Mouse (Mus musculus) lung, postnatal 0 days (tissue): ENCODE measurements around the gene Hoxc5. TPM values are rescaled to one million over a fixed set of nuclear protein-coding genes. Genes with fewer than 3 reads are reported as not detected.
A peak's percentile ranks its signal among the peaks of the same experiment; 100 is the strongest.

Experiments used
- ATAC-seq: fragments of 200-750 bp; cut with Nextera tagmentation; 2 replicates; pipeline ENCODE4 v1.8.0; 2017; ENCODE audit warnings: moderate library complexity
- DNase-seq: peaks from one replicate; pipeline ENCODE4 v3.0.0-alpha.2; 2016; ENCODE audit warnings: low spot score
- H3K27ac ChIP-seq: fragments of 300-500 bp; sonication (generic); 2 replicates; pipeline ENCODE4 v1.5.1; 2014; ENCODE audit warnings: antibody characterized with exemption, mild to moderate bottlenecking, low read length, mixed read lengths
- H3K27me3 ChIP-seq: fragments of 300-500 bp; sonication (generic); replicated peaks from 2 replicates; pipeline ENCODE4 v1.6.1; 2014; ENCODE audit warnings: low read length, mixed read lengths; ENCODE audit not compliant: insufficient read depth
- H3K36me3 ChIP-seq: fragments of 300-500 bp; sonication (generic); 2 replicates; pipeline ENCODE4 v1.6.1; 2014; ENCODE audit warnings: low read length, mixed read lengths; ENCODE audit not compliant: insufficient read depth
- H3K4me1 ChIP-seq: fragments of 300-500 bp; sonication (generic); 2 replicates; pipeline ENCODE4 v1.6.1; 2014; ENCODE audit warnings: antibody characterized with exemption, low read depth, low read length, mixed read lengths; ENCODE audit not compliant: insufficient read depth
- H3K4me2 ChIP-seq: fragments of 300-500 bp; sonication (generic); replicated peaks from 2 replicates; pipeline ENCODE4 v1.6.1; 2014; ENCODE audit warnings: low read depth, mild to moderate bottlenecking, low read length, moderate library complexity, mixed read lengths
- H3K4me3 ChIP-seq: fragments of 300-500 bp; sonication (generic); 2 replicates; pipeline ENCODE4 v1.5.1; 2014; ENCODE audit warnings: low read depth, low read length
- H3K9ac ChIP-seq: fragments of 300-500 bp; sonication (generic); replicated peaks from 2 replicates; pipeline ENCODE4 v1.6.1; 2014; ENCODE audit warnings: low read depth, mild to moderate bottlenecking
- H3K9me3 ChIP-seq: fragments of 300-500 bp; sonication (generic); 2 replicates; pipeline ENCODE4 v1.6.1; 2016; ENCODE audit warnings: low read length, mixed read lengths
- CTCF ChIP-seq: IDR thresholded peaks from 2 replicates; pipeline ENCODE4 v1.5.1; 2016; ENCODE audit warnings: antibody characterized with exemption, mild to moderate bottlenecking
- EP300 ChIP-seq: IDR thresholded peaks from 2 replicates; pipeline ENCODE4 v1.6.1; 2016; ENCODE audit warnings: antibody characterized with exemption, mild to moderate bottlenecking, control low read depth
- WGBS: fragments of 180-500 bp; shearing (Covaris S2); extraction: QIAGEN DNeasy Blood & Tissue Kit; methylation state at CpG from one replicate; pipeline ENCODE4 v1.1.7; 2014; 5-methylcytosine and 5-hydroxymethylcytosine counted together
- polyA plus RNA-seq: library from polyadenylated mRNA; unstranded; fragments of >200 nt; fragmentation: Nextera tagmentation; extraction: Ambion mirVana; gene quantifications from 2 replicates; pipeline ENCODE4 v1.2.1, GENCODE M21; 2015

The Hoxc5 gene
- polyA plus RNA-seq, 1 experiment from 2014 or later, result not detected

DNA sequence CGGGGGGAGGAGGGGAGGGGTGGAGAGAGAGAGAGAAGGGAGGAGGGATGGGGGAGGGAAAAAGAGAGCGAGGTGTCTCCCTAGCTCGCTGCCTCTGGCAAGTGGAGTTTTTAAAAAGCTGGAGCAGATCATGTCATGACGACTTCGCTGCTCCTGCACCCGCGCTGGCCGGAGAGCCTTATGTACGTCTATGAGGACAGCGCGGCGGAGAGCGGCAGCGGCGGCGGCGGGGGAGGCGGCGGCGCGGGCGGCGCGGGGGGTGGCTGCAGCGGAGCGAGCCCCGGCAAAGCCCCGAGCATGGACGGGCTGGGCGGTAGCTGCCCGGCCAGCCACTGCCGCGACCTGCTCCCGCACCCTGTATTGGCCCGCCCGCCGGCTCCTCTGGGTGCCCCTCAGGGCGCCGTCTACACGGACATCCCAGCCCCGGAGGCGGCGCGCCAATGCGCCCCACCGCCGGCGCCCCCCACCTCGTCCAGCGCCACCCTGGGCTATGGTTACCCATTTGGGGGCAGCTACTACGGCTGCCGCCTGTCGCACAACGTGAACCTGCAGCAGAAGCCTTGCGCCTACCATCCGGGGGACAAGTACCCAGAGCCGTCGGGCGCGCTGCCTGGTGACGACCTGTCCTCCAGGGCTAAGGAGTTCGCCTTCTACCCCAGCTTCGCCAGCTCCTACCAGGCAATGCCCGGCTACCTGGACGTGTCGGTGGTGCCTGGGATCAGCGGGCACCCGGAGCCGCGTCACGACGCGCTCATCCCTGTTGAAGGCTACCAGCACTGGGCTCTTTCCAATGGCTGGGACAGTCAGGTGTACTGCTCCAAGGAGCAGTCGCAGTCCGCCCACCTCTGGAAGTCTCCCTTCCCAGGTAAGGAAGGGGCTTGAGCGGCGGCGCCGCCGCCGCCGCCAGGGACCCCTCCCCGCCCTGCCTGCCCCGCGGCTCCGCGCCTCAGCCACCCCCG lies 45.9 kb upstream of the Hoxc5 start, which contains the start of gene Hoxc13:
Gene Hoxc13, plus strand, starts transcription at position 51 of the 959 bp plus-strand sequence.
- no peak within 1 kb of the TSS for H3K27ac ChIP-seq
- peak within 1 kb of the TSS; percentile 14; the same call in 1 of the 2 replicates for H3K4me2 ChIP-seq
- no peaks in the 10 kb centered on the region for H3K4me1 ChIP-seq
- H3K9ac ChIP-seq, result no peak within 1 kb of the TSS
- H3K27me3 ChIP-seq, result peaks cover 80% of the 10 kb centered on the region
- H3K36me3 ChIP-seq, result no peaks in the 10 kb centered on the region
- H3K9me3 ChIP-seq, result no peaks in the 10 kb centered on the region
- DNase-seq (peak; percentile 10), ATAC-seq (no peak)
- 3% methylated on average over 47 of the region's 88 CpGs for WGBS
- TF ChIP-seq CTCF, result no peak
- no peak for TF ChIP-seq EP300
- H3K4me3 ChIP-seq, result peak within 1 kb of the TSS; percentile 5; the same call in 1 of the 2 replicates

DNA sequence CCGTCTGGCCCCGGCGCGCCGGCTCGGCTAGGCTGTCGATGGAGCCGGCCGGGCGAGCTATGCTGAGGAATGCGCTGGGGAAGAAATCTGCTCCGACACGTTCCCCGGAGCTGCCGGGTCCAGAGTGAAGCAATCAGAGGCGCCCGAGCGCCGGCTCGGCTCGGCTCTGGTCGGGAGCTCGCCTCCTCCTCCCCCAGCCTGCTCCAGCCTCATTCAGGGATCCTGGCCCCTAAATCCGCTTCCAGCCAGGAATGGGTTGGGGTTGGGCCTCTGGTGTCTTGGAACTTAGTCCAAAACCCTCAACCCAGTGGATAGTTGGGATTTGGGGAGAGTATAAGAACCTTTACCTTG lies 45.3 kb upstream of the Hoxc5 start:
- H3K36me3 ChIP-seq, result no peaks in the 10 kb centered on the region
- no peaks in the 10 kb centered on the region for H3K9me3 ChIP-seq
- WGBS, result under 1% methylated on average over 18 of the region's 24 CpGs
- no peaks in the 10 kb centered on the region for H3K4me1 ChIP-seq
- no peak overlapping the region for H3K27ac ChIP-seq
- H3K27me3 ChIP-seq, result peaks cover 78% of the 10 kb centered on the region
- H3K4me2 ChIP-seq, result no peak overlapping the region
- ATAC-seq, result peak; percentile 76
- DNase-seq, result peak; percentile 60
- H3K9ac ChIP-seq, result no peak overlapping the region
- TF ChIP-seq EP300 (no peak), CTCF (no peak)
- H3K4me3 ChIP-seq, result no peak overlapping the region

DNA sequence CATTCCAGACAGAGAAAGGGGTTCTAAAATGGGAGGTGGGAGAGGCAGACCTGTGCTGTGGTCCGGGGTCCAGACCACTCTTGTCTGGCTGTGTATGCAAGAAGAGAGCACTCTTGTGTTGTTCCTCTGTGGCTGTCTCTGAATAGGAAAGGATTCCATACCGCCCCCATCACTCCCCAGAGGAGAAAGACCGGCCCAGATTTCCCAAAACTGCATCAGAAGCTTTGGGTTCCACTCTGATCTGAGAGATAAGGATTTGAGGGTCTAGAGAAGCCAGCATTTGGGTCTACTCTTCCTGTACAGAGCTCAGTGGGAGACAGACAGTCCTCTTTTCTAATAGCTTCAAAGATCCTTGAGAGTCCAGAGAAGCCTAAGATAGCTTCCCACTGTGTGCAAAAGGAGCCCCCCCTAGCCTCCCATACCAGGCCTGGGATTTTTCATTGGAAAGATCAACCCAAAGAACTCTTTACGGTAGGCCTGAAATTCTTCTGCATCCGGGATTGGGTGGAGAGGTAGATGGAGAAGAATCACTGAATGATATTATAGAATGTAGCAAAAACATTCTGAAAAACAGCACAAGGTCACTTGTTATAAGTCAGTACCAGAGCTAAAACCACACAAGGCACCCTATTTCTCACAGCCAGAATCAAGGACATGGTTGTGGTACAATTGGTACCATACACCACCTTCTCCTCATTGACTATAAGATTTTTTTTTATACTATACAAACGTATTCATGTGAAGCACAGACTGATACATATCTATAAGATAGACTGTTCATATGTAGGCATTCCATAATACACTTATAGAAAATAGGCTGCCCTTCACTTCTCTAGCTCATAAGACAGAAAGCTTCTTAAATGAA lies 44.4 kb upstream of the Hoxc5 start:
- ATAC-seq (no peak), DNase-seq (no peak)
- Histone ChIP-seq H3K36me3 (no peaks in the 10 kb centered on the region), H3K9me3 (no peaks in the 10 kb centered on the region), H3K27me3 (peaks cover 79% of the 10 kb centered on the region), H3K4me3 (no peak overlapping the region), H3K27ac (no peak overlapping the region), H3K4me2 (no peak overlapping the region), H3K9ac (no peak overlapping the region), H3K4me1 (no peaks in the 10 kb centered on the region)
- WGBS, result 14% methylated on average over 6 of the region's 6 CpGs
- TF ChIP-seq EP300 (no peak), CTCF (no peak)

DNA sequence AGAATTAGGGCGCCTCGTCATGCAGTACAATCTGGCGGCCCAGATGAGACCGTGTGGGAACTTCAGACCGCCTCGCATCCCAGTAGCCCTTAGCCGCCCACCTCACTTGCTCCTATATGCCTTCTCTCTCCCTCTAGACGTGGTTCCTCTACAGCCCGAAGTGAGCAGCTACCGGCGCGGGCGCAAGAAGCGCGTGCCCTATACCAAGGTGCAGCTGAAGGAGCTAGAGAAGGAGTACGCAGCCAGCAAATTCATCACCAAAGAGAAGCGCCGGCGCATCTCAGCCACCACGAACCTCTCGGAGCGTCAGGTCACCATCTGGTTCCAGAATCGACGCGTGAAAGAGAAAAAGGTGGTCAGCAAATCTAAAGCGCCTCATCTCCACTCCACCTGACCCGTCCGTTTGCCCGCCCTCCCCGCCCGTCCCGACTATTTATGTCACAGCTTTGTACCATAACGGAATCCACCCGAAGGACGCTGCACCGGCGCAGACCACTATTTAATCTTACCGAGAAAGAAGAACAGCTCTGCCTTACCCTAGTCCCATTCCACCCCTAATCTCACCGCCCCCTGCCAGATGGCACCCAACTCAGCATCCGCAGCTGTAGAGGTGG lies 40.1 kb upstream of the Hoxc5 start:
- H3K36me3 ChIP-seq, result no peaks in the 10 kb centered on the region
- no peak overlapping the region for H3K9ac ChIP-seq
- no peak overlapping the region for H3K4me3 ChIP-seq
- no peaks in the 10 kb centered on the region for H3K4me1 ChIP-seq
- TF ChIP-seq CTCF (no peak), EP300 (no peak)
- peaks cover 81% of the 10 kb centered on the region for H3K27me3 ChIP-seq
- no peak for ATAC-seq
- H3K4me2 ChIP-seq, result no peak overlapping the region
- no peak overlapping the region for H3K27ac ChIP-seq
- no peak for DNase-seq
- no peaks in the 10 kb centered on the region for H3K9me3 ChIP-seq
- WGBS, result 3% methylated on average over 39 of the region's 40 CpGs

DNA sequence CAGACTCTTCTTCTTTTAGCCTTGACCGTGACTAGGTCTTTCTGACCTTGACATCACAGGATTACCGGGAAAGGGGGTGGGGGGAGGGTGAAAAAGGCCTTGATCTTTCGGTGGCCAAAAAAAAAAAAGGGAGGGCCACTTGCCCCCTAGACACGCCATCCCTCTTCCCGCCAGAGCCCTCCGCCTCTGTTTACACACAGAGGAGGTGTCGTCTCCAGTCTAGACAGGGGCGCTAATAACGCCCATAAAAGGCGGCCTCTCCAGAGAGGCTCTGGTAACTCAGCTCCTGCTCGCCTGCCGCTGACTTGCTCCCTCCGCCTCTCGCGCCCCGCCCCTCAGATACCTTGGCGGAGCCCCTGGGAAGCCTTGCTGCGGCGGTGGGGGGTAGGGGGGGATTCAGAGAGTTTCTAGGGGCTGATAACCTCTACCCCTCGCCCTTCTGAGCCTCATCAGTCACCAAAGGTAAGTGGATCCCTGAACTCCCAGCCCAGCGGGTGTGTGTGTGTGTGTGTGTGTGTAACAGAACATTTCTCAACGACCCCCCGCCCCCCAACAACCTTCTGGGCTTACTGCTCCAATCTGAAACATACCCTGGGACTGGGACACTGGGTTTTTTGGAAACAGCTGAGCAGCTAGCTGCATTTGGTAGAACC lies 35.4 kb upstream of the Hoxc5 start:
- TF ChIP-seq EP300, result no peak
- Histone ChIP-seq H3K36me3 (no peaks in the 10 kb centered on the region), H3K4me3 (no peak overlapping the region), H3K4me1 (no peaks in the 10 kb centered on the region), H3K9ac (no peak overlapping the region), H3K4me2 (no peak overlapping the region), H3K27me3 (peaks cover 97% of the 10 kb centered on the region), H3K27ac (no peak overlapping the region), H3K9me3 (no peaks in the 10 kb centered on the region)
- no peak for ATAC-seq
- DNase-seq, result no peak
- 4% methylated on average over 20 of the region's 23 CpGs for WGBS
